ENCODE assay signal across 8 mouse cellular contexts in the genomic region with DNA sequence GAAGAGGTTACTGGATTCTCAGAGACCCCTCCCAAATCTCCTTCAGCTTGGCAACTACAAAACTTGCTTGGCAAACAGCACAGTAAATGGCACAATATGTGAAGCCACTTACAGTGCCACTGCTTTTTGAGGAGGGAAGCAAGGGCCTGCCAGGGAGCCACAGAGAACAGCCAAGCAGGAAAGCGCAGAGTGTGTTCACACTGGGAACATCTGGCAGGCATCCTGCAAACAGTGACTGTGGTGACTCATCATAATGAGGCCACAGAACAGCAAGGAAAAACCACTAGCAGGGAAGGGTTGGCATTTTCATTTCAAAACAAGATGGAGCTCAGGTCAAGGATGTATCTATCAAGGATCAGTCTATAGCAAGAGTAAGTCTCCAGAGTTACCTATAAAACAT. TPM values are rescaled to one million over a fixed set of nuclear protein-coding genes. Genes with fewer than 3 reads are reported as not detected.
DNase-seq lines count a peak whose midpoint lies in the region; ATAC-seq lines count a peak whose summit lies in the region.

No protein-coding gene starts in this region.

- no peaks in the 10 kb centered on the region for H3K27me3 ChIP-seq in heart, embryonic 16.5 days (ENCODE audit: control insufficient read depth, insufficient read depth, low read length)

- H3K36me3 ChIP-seq in heart, embryonic 16.5 days (ENCODE audit: control insufficient read depth, insufficient read depth), result no peaks in the 10 kb centered on the region

- H3K4me1 ChIP-seq in heart, embryonic 16.5 days (ENCODE audit: control insufficient read depth, insufficient read depth, low read length), result peaks cover 16% of the 10 kb centered on the region

- H3K4me2 ChIP-seq in heart, embryonic 16.5 days (ENCODE audit: low read depth, low read length), result no peak overlapping the region

- ATAC-seq in heart, embryonic 16.5 days (replicated peaks; ENCODE audit: extremely low read depth, insufficient read depth, low FRiP score), result peak; percentile 59; the same call in 1 of the 2 replicates

- H3K4me3 ChIP-seq in heart, embryonic 16.5 days (ENCODE audit: low read length), result no peak overlapping the region

- DNase-seq in cerebellum, adult 11-12 months, result peak; percentile 27
- no peak for DNase-seq in cerebellum, adult 11 months
- peak; percentile 48 for DNase-seq in urinary bladder, postnatal 25 days (ENCODE audit: low spot score)
- DNase-seq in urinary bladder, postnatal 10 days (ENCODE audit: low spot score), result no peak
- DNase-seq in layer of hippocampus, adult 9-11 months, result peak; percentile 58
- peak; percentile 82 for DNase-seq in lung, postnatal 25 days (ENCODE audit: low spot score)
- DNase-seq in spleen, postnatal 36 days (ENCODE audit: low spot score in 2 of 2), result no peak

- 0 out of 2 replicates have a peak overlapping the region, but pooled peaks have one; percentile 30 for H3K27ac ChIP-seq in heart, embryonic 16.5 days (ENCODE audit: low read length)

- no peak overlapping the region for H3K9ac ChIP-seq in heart, embryonic 16.5 days (ENCODE audit: low read length)

- no peaks in the 10 kb centered on the region for H3K9me3 ChIP-seq in heart, embryonic 16.5 days (replicated peaks; ENCODE audit: control insufficient read depth, low read length)

- 41% methylated on average over 1 of the region's 1 CpGs for WGBS in heart, embryonic 16.5 days

RNA-seq across cellular contexts. Expression of gene Jak1, which starts 30.8 kb away (rescaled TPM):
- 63.3 and 65.7 TPM in 2 replicates for polyA plus RNA-seq in heart, embryonic 16.5 days (2015; fragmentation: Nextera tagmentation; extraction: Ambion mirVana)

Comparison
In these comparisons a context has a peak if more than half of its experiments do, and no peak if none do; other contexts are left out.
1. DNase-seq: peak in cerebellum, adult 11-12 months (single experiment), urinary bladder, postnatal 25 days (single experiment), layer of hippocampus, adult 9-11 months (single experiment) and lung, postnatal 25 days (single experiment); none in cerebellum, adult 11 months (single experiment), urinary bladder, postnatal 10 days (single experiment) and spleen, postnatal 36 days (0 of 2).